Mouse (Mus musculus) neural tube, embryonic 11.5 days (tissue): ENCODE measurements around the gene Fthl17a. TPM values are rescaled to one million over a fixed set of nuclear protein-coding genes. Genes with fewer than 3 reads are reported as not detected.

Experiments
- ATAC-seq: fragments of 200-750 bp; cut with Nextera tagmentation; 2 replicates; pipeline ENCODE4 v1.8.0; 2017; ENCODE audit warnings: moderate number of reproducible peaks, mild to moderate bottlenecking, moderate TSS enrichment, moderate library complexity; ENCODE audit not compliant: insufficient read depth, low FRiP score, low TSS enrichment
- DNase-seq: peaks from one replicate; pipeline ENCODE4 v3.0.0-alpha.2; 2015; ENCODE audit warnings: low spot score
- H3K27ac ChIP-seq: fragments of 300-500 bp; sonication (generic); 2 replicates; pipeline ENCODE4 v1.5.1; 2014; ENCODE audit warnings: low read depth, mild to moderate bottlenecking, low read length
- H3K27me3 ChIP-seq: fragments of 300-500 bp; sonication (generic); 2 replicates; pipeline ENCODE4 v1.6.1; 2014; ENCODE audit warnings: mild to moderate bottlenecking, low read length, mixed read lengths; ENCODE audit not compliant: control insufficient read depth, insufficient read depth
- H3K36me3 ChIP-seq: fragments of 300-500 bp; sonication (generic); 2 replicates; pipeline ENCODE4 v1.6.1; 2014; ENCODE audit warnings: mild to moderate bottlenecking, low read length, moderate library complexity, mixed read lengths; ENCODE audit not compliant: control insufficient read depth, insufficient read depth
- H3K4me1 ChIP-seq: fragments of 300-500 bp; sonication (generic); 2 replicates; pipeline ENCODE4 v1.6.1; 2014; ENCODE audit warnings: low read length, mixed read lengths; ENCODE audit not compliant: control insufficient read depth, insufficient read depth
- H3K4me2 ChIP-seq: fragments of 300-500 bp; sonication (generic); 2 replicates; pipeline ENCODE4 v1.6.1; 2014; ENCODE audit warnings: low read depth, mild to moderate bottlenecking, moderate library complexity
- H3K4me3 ChIP-seq: fragments of 300-500 bp; sonication (generic); 2 replicates; pipeline ENCODE4 v1.5.1; 2014; ENCODE audit warnings: low read depth, low read length
- H3K9ac ChIP-seq: fragments of 300-500 bp; sonication (generic); 2 replicates; pipeline ENCODE4 v1.6.1; 2014; ENCODE audit warnings: mild to moderate bottlenecking, low read length
- H3K9me3 ChIP-seq: fragments of 300-500 bp; sonication (generic); 2 replicates; pipeline ENCODE4 v1.6.1; 2016; ENCODE audit warnings: low read length; ENCODE audit not compliant: control insufficient read depth
- WGBS: fragments of 180-500 bp; shearing (Covaris S2); extraction: QIAGEN DNeasy Blood & Tissue Kit; methylation state at CpG from one replicate; pipeline ENCODE4 v1.1.7; 2014; 5-methylcytosine and 5-hydroxymethylcytosine counted together
- polyA plus RNA-seq: library from polyadenylated mRNA; unstranded; fragments of >200 nt; fragmentation: Nextera tagmentation; extraction: Ambion mirVana; gene quantifications from 2 replicates; pipeline ENCODE4 v1.2.1, GENCODE M21; 2014

Fthl17a gene
- not detected in 2 replicates for polyA plus RNA-seq

DNA sequence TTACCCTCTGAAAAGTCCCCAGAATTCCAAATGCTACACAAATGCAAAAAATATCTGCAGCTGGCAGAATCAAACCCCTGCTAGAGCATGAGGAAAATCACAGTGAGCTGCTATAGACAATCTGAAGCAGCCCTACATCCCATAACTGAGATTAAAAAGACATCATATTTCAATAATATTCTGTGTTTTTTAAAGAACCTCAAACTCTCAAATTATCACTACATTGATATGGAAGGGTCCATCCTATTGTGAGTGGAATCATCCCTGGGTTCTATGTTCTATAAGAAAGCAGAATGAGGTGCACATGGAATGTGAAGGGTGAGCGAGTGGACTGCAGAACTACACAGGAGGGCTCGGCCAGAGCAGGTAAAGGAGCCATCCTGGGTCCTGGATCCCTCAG, at the start of gene Fthl17a:
TSS of gene Fthl17a (plus strand) at position 301 of the 400 bp plus-strand sequence.
- Histone ChIP-seq H3K27ac (no peak within 1 kb of the TSS), H3K4me3 (no peak within 1 kb of the TSS), H3K4me1 (no peaks in the 10 kb centered on the region), H3K4me2 (no peak within 1 kb of the TSS), H3K36me3 (no peaks in the 10 kb centered on the region), H3K9ac (no peak within 1 kb of the TSS), H3K9me3 (no peaks in the 10 kb centered on the region), H3K27me3 (no peaks in the 10 kb centered on the region)
- WGBS: 88% methylated on average over 2 of the region's 2 CpGs
- DNase-seq: no peak
- no peak for ATAC-seq

DNA sequence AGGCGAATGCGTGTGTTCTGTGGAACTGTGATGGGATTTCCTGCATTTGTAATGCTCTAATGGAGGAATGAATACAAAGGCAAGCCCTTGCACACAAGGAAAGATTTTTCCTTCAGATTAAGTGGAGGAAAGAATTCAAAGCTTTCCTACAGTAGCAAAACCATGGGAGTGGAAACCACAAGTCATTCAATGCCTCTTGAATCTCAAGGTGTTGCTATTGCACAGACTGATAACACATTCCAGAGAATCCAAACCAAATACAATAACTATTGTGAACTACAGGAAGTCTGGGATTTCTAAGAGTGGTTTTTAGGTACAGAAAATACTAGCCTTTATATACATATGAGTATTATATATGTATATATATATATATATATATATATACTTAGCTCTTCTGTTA, 42.5 kb upstream of the Fthl17a start:
- WGBS: 95% methylated on average over 2 of the region's 2 CpGs
- Histone ChIP-seq H3K4me1 (no peaks in the 10 kb centered on the region), H3K4me2 (no peak overlapping the region), H3K36me3 (no peaks in the 10 kb centered on the region), H3K4me3 (no peak overlapping the region), H3K9ac (no peak overlapping the region), H3K9me3 (no peaks in the 10 kb centered on the region), H3K27me3 (no peaks in the 10 kb centered on the region), H3K27ac (no peak overlapping the region)
- DNase-seq: no peak
- ATAC-seq: no peak

DNA sequence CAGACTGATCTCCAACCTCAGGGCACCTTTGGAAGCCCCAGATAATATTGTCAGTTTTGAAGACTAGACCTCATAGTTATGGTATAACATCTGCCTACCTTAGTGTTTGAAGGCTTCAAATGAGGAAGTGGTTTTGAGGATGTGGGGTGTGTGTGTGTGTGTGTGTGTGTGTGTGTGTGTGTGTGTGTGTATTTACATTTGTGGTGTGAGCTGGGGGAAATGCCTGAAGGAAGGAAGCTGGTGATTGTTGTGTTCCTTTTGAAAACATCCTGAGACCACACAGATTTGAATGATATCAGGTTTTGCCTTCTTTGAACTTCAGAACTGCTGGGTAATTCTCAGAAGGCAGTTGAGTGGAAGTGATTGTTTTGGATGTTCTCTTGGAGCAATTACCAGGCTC, 22.6 kb upstream of the Fthl17a start:
- H3K9me3 ChIP-seq: no peaks in the 10 kb centered on the region
- H3K4me1 ChIP-seq: no peaks in the 10 kb centered on the region
- ATAC-seq (no peak), DNase-seq (no peak)
- no peak overlapping the region for H3K4me3 ChIP-seq
- H3K36me3 ChIP-seq: no peaks in the 10 kb centered on the region
- H3K27ac ChIP-seq: no peak overlapping the region
- no peak overlapping the region for H3K4me2 ChIP-seq
- H3K27me3 ChIP-seq: no peaks in the 10 kb centered on the region
- H3K9ac ChIP-seq: no peak overlapping the region

DNA sequence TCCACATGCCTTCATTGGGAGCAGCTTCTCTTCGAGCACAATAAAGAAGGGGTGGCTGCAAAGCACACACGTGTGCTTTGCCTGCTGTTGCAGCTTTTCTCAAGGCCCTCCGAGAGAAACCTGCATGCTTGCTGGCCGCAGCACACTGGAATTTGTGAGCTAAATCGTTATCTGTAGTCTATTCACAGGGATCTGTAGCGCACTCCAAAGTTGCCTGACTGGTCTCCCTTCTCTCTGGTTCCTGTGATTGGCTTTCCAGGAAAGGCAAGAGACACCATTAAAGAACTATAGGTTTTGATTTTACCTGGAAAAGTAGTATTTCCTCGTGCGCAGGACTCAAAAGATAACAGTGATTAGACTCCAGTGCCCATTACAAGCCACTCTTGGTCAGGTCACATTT, 22.3 kb downstream of the Fthl17a start:
- DNase-seq (no peak), ATAC-seq (no peak)
- Histone ChIP-seq H3K4me2 (no peak overlapping the region), H3K4me1 (no peaks in the 10 kb centered on the region), H3K36me3 (no peaks in the 10 kb centered on the region), H3K27me3 (no peaks in the 10 kb centered on the region), H3K9ac (no peak overlapping the region), H3K4me3 (no peak overlapping the region), H3K27ac (no peak overlapping the region), H3K9me3 (no peaks in the 10 kb centered on the region)
- WGBS: 71% methylated on average over 8 of the region's 8 CpGs

DNA sequence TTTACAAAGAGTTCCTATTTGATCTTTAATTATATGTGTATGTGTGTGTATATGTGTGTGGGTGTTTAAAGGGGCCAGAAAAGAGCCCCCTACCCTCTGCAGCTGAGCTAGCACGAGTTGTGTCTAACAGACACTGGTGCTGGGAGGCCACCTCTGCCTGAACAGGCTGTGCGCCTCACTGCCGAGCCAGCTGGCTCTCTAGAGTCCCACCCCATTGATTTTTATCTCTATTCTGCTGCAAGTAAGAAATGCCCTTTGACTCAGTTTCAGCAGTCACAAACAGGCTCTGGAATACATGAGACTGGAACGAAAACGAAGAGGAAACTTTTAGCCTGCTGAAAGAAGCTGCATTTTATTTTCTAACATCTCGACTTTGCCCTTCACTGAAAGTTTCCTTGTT, 22.8 kb downstream of the Fthl17a start:
- WGBS: 78% methylated on average over 6 of the region's 6 CpGs
- DNase-seq (no peak), ATAC-seq (no peak)
- Histone ChIP-seq H3K36me3 (no peaks in the 10 kb centered on the region), H3K4me3 (no peak overlapping the region), H3K4me2 (no peak overlapping the region), H3K27ac (no peak overlapping the region), H3K9me3 (no peaks in the 10 kb centered on the region), H3K27me3 (no peaks in the 10 kb centered on the region), H3K4me1 (no peaks in the 10 kb centered on the region), H3K9ac (no peak overlapping the region)

DNA sequence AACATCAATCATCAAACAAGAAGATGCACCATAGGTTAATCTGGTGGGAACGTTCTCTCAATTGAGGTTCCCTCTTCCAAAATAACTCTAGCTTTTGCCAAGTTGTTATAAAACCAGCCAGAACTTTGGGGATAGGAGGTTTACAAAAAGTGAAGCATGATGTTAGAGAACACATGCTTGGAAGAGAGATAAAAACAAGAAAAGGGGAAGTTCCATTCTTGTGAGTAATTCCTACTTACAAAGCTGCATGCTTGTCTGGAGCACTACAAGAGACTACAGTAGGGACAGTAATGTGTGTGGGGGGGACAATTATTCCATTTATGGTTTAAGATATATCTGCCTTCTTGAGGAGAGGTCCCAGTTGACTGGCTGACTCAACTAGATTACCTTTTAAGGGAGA, 40.4 kb downstream of the Fthl17a start:
- ATAC-seq (no peak), DNase-seq (no peak)
- H3K27me3 ChIP-seq: no peaks in the 10 kb centered on the region
- no peak overlapping the region for H3K9ac ChIP-seq
- H3K9me3 ChIP-seq: no peaks in the 10 kb centered on the region
- no peaks in the 10 kb centered on the region for H3K36me3 ChIP-seq
- H3K4me2 ChIP-seq: no peak overlapping the region
- H3K4me3 ChIP-seq: no peak overlapping the region
- H3K27ac ChIP-seq: no peak overlapping the region
- H3K4me1 ChIP-seq: no peaks in the 10 kb centered on the region
- WGBS: 94% methylated on average over 1 of the region's 1 CpGs

DNA sequence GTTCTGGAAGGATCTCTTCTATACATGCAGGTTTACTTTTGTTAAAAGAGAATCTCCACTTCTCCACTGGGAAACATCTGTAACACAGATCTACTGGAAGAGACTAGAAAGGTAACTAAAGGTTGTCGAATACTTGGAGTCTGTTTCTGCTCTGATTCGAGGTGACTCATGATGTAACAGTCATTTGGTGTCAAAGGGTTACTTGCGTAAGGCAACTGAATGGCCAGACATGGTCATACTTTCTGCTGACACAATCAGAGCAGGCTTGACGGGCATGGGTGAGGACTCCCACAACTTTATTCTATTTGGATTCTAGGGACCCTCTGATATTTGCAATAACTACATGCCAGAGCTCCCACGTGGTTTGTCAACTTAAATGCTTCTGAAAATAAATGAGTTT, 43.3 kb downstream of the Fthl17a start:
- Histone ChIP-seq H3K36me3 (no peaks in the 10 kb centered on the region), H3K27me3 (no peaks in the 10 kb centered on the region), H3K9me3 (no peaks in the 10 kb centered on the region), H3K9ac (no peak overlapping the region), H3K27ac (no peak overlapping the region), H3K4me3 (no peak overlapping the region), H3K4me2 (no peak overlapping the region), H3K4me1 (no peaks in the 10 kb centered on the region)
- 76% methylated on average over 5 of the region's 5 CpGs for WGBS
- DNase-seq: no peak
- ATAC-seq: no peak

DNA sequence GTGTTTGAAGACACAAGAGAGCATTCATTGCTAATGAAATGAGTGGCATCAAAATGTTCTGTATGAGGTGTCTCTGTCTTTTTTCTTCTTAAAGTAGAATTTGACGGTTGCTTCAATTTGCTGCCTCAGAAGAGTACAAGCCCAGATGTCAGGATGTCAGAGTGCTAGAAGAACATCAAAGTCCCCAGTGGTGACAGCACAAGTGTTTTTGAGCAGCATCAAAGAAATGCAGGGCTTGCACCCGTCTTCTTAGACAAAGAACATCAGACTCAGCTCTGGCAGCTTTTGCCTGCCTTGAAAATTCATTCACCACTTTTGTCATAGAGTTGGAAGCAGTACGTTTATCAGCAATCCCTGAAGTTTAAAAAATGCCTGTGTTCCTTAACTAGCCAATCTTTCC, 44.5 kb downstream of the Fthl17a start:
- no peaks in the 10 kb centered on the region for H3K27me3 ChIP-seq
- H3K27ac ChIP-seq: no peak overlapping the region
- ATAC-seq (no peak), DNase-seq (no peak)
- no peaks in the 10 kb centered on the region for H3K36me3 ChIP-seq
- H3K4me2 ChIP-seq: no peak overlapping the region
- H3K4me3 ChIP-seq: no peak overlapping the region
- H3K4me1 ChIP-seq: no peaks in the 10 kb centered on the region
- H3K9ac ChIP-seq: no peak overlapping the region
- H3K9me3 ChIP-seq: no peaks in the 10 kb centered on the region
- 65% methylated on average over 3 of the region's 3 CpGs for WGBS

DNA sequence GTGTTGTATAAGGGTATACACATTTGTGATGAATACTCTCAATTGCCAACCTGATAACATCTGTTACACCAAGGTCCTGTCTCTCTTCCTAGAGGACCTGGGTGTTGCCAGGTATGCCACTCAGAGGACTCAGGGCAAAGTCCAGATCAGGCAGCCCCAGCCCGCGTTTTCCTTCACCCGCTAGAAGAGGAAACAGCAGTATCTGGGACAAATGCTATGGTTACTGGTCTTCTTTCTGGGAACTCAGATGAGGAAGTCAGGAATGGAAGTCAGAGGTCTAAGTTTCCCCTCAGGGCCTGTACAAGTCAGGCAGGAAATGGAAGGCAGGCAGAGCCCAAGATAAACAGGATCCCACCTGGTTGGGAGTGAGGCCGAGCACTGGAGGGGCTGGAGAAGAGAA, 55.2 kb downstream of the Fthl17a start:
- no peaks in the 10 kb centered on the region for H3K36me3 ChIP-seq
- H3K4me3 ChIP-seq: no peak overlapping the region
- DNase-seq (no peak), ATAC-seq (no peak)
- no peak overlapping the region for H3K4me2 ChIP-seq
- H3K9me3 ChIP-seq: no peaks in the 10 kb centered on the region
- no peak overlapping the region for H3K27ac ChIP-seq
- H3K9ac ChIP-seq: no peak overlapping the region
- 93% methylated on average over 4 of the region's 4 CpGs for WGBS
- H3K27me3 ChIP-seq: no peaks in the 10 kb centered on the region
- H3K4me1 ChIP-seq: no peaks in the 10 kb centered on the region
